Mouse (Mus musculus) testis, adult 2 months (tissue): ENCODE results near the gene Pias1.

Experiments
- CTCF ChIP-seq: fragments of 200-500 bp; IDR thresholded peaks from 2 replicates; pipeline ENCODE4 v1.5.1; 2012; ENCODE audit warnings: low read depth, mild to moderate bottlenecking, inconsistent platforms, low read length, moderate library complexity; ENCODE audit not compliant: control insufficient read depth, insufficient read depth, insufficient replicate concordance
- POLR2A ChIP-seq: fragments of 200-500 bp; IDR thresholded peaks from 2 replicates; pipeline ENCODE4 v1.6.1; 2012; ENCODE audit warnings: low read depth, mild to moderate bottlenecking, inconsistent platforms, low read length, moderate library complexity; ENCODE audit not compliant: control insufficient read depth

GRCm38 (mm10) chr9:62977152-62977551, 10.6 kb downstream of the Pias1 start:
- no peak for TF ChIP-seq CTCF
- no peak for TF ChIP-seq POLR2A
